Mouse (Mus musculus) limb, embryonic 13.5 days (tissue): Measurements from ENCODE around the gene Klhl26. TPM values are rescaled to one million over a fixed set of nuclear protein-coding genes. Genes with fewer than 3 reads are reported as not detected.

Source experiments
- ATAC-seq: fragments of 200-750 bp; cut with Nextera tagmentation; 2 replicates; pipeline ENCODE4 v1.8.0; 2017; ENCODE audit warnings: low read depth, moderate number of reproducible peaks, moderate TSS enrichment; ENCODE audit not compliant: low FRiP score
- H3K27ac ChIP-seq: fragments of 300-500 bp; sonication (generic); 2 replicates; pipeline ENCODE4 v1.5.1; 2015; ENCODE audit warnings: inconsistent platforms, mild to moderate bottlenecking, moderate library complexity
- H3K27me3 ChIP-seq: fragments of 300-500 bp; sonication (generic); 2 replicates; pipeline ENCODE4 v1.6.1; 2015; ENCODE audit warnings: mild to moderate bottlenecking, inconsistent platforms
- H3K36me3 ChIP-seq: fragments of 300-500 bp; sonication (generic); 2 replicates; pipeline ENCODE4 v1.6.1; 2015; ENCODE audit warnings: inconsistent platforms, mild to moderate bottlenecking, moderate library complexity
- H3K4me1 ChIP-seq: fragments of 300-500 bp; sonication (generic); 2 replicates; pipeline ENCODE4 v1.6.1; 2015; ENCODE audit warnings: inconsistent platforms
- H3K4me2 ChIP-seq: fragments of 300-500 bp; sonication (generic); replicated peaks from 2 replicates; pipeline ENCODE4 v1.6.1; 2015; ENCODE audit warnings: inconsistent platforms, mild to moderate bottlenecking, moderate library complexity
- H3K4me3 ChIP-seq: fragments of 300-500 bp; sonication (generic); 2 replicates; pipeline ENCODE4 v1.5.1; 2015; ENCODE audit warnings: moderate library complexity, mild to moderate bottlenecking, inconsistent platforms
- H3K9ac ChIP-seq: fragments of 300-500 bp; sonication (generic); 2 replicates; pipeline ENCODE4 v1.6.1; 2015; ENCODE audit warnings: mild to moderate bottlenecking, inconsistent platforms
- H3K9me3 ChIP-seq: fragments of 300-500 bp; sonication (generic); 2 replicates; pipeline ENCODE4 v1.6.1; 2016; ENCODE audit warnings: inconsistent platforms
- WGBS: fragments of 180-500 bp; shearing (Covaris S2); methylation state at CpG from one replicate; pipeline ENCODE4 v1.1.7; 2015; 5-methylcytosine and 5-hydroxymethylcytosine counted together
- polyA plus RNA-seq: library from polyadenylated mRNA; unstranded; fragments of >200 nt; fragmentation: Nextera tagmentation; extraction: Ambion mirVana; gene quantifications from 2 replicates; pipeline ENCODE4 v1.2.1, GENCODE M21; 2015

Klhl26 gene
- polyA plus RNA-seq, 1 experiment from 2014 or later = 29.0 TPM

DNA sequence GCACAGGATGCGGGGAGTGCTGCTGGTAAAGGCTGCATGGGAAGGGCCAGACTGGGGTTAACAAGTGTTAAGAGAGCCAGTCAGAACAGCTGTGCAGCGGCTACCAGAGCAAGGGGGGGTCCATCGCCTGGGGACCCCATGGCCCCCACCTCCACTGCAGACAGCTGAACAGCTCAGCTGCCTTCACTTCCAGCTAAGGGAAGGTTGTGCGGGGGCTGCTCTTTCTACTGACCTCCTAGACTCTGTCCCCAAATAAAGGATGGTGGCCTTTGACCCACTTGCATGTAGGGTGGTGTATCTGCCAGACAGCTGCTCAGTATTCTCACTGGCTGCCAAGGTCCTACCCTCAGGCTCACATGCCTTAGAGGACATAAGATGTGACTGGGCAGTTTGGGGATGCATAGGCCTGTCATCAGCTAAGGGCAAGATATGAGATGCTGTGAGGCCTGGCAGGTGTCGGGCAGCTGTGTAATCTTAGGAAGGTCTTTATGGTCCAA, 9.5 kb downstream of the Klhl26 start:
- Histone ChIP-seq H3K27ac (no peak overlapping the region; the same call in 1 of the 2 replicates), H3K36me3 (peaks cover 20% of the 10 kb centered on the region), H3K4me1 (peaks cover 44% of the 10 kb centered on the region), H3K27me3 (no peaks in the 10 kb centered on the region), H3K4me3 (no peak overlapping the region), H3K9ac (no peak overlapping the region), H3K4me2 (no peak overlapping the region), H3K9me3 (no peaks in the 10 kb centered on the region)
- ATAC-seq = no peak
- 64% methylated on average over 5 of the region's 5 CpGs for WGBS

DNA sequence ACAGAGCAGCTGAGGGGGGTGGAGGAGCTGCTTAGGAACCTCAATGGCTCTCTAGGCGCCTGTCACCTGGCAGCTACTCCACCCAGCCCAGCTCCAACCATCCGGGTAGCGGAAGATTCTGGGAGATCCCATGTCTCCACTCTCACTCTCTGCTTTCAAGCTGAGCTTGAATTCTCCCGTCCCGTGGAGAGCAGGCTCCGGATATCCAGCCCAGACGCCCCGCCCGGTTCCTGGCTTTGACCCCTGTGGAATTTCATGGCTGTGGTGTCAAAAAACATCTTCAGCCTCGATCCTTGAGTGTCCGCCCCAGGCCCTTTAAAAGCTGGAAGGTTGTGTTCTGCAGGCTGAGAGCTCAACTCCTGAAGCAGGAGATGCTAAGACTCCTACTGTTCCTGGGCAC, 10.0 kb downstream of the Klhl26 start:
- H3K9ac ChIP-seq = no peak overlapping the region
- no peaks in the 10 kb centered on the region for H3K9me3 ChIP-seq
- H3K27ac ChIP-seq = no peak overlapping the region; the same call in 1 of the 2 replicates
- ATAC-seq = no peak
- H3K27me3 ChIP-seq = no peaks in the 10 kb centered on the region
- H3K36me3 ChIP-seq = peaks cover 20% of the 10 kb centered on the region
- WGBS = 63% methylated on average over 11 of the region's 11 CpGs
- H3K4me1 ChIP-seq = peaks cover 49% of the 10 kb centered on the region
- no peak overlapping the region for H3K4me3 ChIP-seq
- no peak overlapping the region for H3K4me2 ChIP-seq

DNA sequence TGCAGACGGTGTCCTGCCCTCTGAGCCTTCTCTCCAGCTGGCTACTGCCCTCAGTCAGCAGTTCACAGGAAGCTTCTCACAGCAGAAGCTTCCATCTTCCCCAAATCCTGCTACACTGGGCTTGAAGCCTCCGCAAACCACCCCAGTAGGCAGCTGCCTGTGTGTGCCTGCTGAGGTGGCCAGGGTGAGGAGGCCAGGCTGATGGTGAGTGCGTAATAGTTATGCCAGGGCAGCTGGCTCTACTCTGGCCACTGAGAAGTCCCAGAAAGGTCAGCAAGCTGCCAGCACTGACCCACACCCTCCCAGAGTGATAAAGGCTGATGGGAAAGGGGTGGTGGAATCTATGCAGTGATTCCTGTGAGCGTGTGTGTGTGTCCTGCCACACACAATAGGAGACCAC, 10.5 kb downstream of the Klhl26 start:
- Histone ChIP-seq H3K4me2 (no peak overlapping the region), H3K9ac (no peak overlapping the region), H3K9me3 (no peaks in the 10 kb centered on the region), H3K4me3 (no peak overlapping the region), H3K27me3 (no peaks in the 10 kb centered on the region), H3K27ac (no peak overlapping the region; the same call in 1 of the 2 replicates), H3K36me3 (peaks cover 20% of the 10 kb centered on the region), H3K4me1 (peaks cover 54% of the 10 kb centered on the region)
- WGBS = 88% methylated on average over 4 of the region's 4 CpGs
- no peak for ATAC-seq

DNA sequence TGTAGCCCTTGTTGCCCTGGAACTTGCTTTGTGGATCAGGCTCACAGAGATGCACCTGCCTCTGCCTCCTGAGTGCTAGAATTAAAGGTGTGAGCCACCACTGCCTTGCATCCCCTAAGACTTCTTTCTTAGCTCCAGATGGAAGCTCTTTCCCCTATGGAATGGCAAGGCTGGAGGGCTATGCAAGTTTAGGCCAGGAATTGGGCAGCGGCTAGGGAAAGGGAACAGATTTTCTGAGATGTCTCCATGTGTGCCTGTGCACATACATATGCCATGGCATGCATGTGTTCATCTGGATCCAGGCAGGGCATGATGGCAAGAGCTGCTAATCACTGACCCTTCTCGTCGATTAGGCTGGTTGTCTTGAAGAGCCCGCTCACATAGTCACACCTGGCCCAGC, 11.1 kb downstream of the Klhl26 start:
- 96% methylated on average over 4 of the region's 4 CpGs for whole genome bisulfite sequencing
- H3K4me2 ChIP-seq = no peak overlapping the region
- no peaks in the 10 kb centered on the region for H3K9me3 ChIP-seq
- ATAC-seq = no peak
- H3K27ac ChIP-seq = no peak overlapping the region
- H3K27me3 ChIP-seq = no peaks in the 10 kb centered on the region
- H3K4me3 ChIP-seq = no peak overlapping the region
- peaks cover 20% of the 10 kb centered on the region for H3K36me3 ChIP-seq
- no peak overlapping the region for H3K9ac ChIP-seq
- H3K4me1 ChIP-seq = peaks cover 57% of the 10 kb centered on the region

DNA sequence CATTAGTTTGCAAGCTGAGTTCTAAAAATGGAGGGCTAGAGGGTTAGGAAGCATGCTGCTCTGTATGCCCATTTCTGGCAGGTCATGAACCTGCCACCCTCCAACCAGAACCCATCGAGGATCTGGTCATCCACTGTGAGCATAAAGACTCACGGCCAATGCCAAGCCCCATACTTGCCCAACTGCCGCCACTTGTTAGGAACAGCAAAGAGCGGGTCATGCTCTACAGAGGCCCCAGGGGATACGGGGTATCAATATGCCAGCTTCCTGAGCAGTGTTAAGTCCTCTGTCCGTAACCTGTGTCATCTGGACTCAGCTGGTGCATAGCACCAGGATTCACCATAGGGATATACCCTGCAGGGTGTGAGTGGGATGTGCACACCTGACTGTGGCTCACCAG, 12.6 kb downstream of the Klhl26 start:
- H3K36me3 ChIP-seq = peaks cover 21% of the 10 kb centered on the region
- 88% methylated on average over 6 of the region's 6 CpGs for WGBS
- H3K4me2 ChIP-seq = no peak overlapping the region
- no peak for ATAC-seq
- H3K27me3 ChIP-seq = no peaks in the 10 kb centered on the region
- H3K9ac ChIP-seq = no peak overlapping the region
- no peak overlapping the region for H3K4me3 ChIP-seq
- H3K27ac ChIP-seq = no peak overlapping the region
- 0 out of 2 replicates have a peak, but pooled peaks cover 3% of the 10 kb centered on the region for H3K9me3 ChIP-seq
- H3K4me1 ChIP-seq = peaks cover 47% of the 10 kb centered on the region

DNA sequence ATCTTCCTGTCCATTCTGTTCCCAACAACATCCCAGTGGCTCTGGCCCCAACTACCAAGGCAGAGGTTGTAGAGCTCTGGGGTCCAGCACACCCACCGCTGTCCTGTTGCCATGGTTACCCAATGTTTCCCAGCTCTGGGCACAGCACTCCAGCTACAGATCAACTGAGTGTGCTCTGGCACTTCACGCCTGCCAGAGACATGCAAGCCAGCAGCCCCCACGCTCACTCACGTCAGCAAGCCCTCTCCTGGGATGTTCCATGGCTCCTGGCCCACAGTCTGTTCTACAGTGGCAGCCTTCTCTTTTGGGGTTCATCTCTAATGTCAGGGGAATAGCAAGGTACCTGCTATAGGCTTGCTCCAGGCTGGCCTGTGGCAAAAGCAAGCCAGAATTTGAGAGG, 13.5 kb downstream of the Klhl26 start:
- 69% methylated on average over 4 of the region's 4 CpGs for WGBS
- no peak overlapping the region; the same call in 1 of the 2 replicates for H3K27ac ChIP-seq
- H3K27me3 ChIP-seq = no peaks in the 10 kb centered on the region
- H3K9me3 ChIP-seq = 0 out of 2 replicates have a peak, but pooled peaks cover 3% of the 10 kb centered on the region
- ATAC-seq = no peak
- H3K9ac ChIP-seq = no peak overlapping the region
- H3K4me3 ChIP-seq = no peak overlapping the region
- peaks cover 44% of the 10 kb centered on the region for H3K4me1 ChIP-seq
- H3K36me3 ChIP-seq = peaks cover 22% of the 10 kb centered on the region
- H3K4me2 ChIP-seq = no peak overlapping the region

DNA sequence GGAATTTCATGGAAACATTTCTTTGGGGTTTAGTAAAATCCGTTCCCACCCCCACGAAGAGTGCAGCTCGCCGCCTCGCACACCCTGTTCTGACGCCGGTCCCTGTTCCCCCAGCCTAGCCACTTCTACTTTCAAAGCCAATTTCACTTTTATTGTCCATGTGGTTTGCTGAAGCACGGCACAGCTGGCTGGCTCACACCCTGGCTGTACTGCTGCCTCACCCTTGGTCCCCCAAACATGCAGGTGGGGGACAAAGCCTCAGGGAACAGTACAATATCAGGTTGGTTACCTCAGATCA, 14.3 kb downstream of the Klhl26 start:
- H3K27me3 ChIP-seq = no peaks in the 10 kb centered on the region
- H3K36me3 ChIP-seq = peaks cover 22% of the 10 kb centered on the region
- WGBS = 56% methylated on average over 8 of the region's 8 CpGs
- peak overlapping the region; percentile 8; the same call in 1 of the 2 replicates for H3K9ac ChIP-seq
- H3K4me3 ChIP-seq = no peak overlapping the region
- ATAC-seq = no peak
- peak overlapping the region; percentile 27 for H3K4me2 ChIP-seq
- H3K4me1 ChIP-seq = peaks cover 35% of the 10 kb centered on the region
- peak overlapping the region; percentile 73 for H3K27ac ChIP-seq
- 0 out of 2 replicates have a peak, but pooled peaks cover 3% of the 10 kb centered on the region for H3K9me3 ChIP-seq

DNA sequence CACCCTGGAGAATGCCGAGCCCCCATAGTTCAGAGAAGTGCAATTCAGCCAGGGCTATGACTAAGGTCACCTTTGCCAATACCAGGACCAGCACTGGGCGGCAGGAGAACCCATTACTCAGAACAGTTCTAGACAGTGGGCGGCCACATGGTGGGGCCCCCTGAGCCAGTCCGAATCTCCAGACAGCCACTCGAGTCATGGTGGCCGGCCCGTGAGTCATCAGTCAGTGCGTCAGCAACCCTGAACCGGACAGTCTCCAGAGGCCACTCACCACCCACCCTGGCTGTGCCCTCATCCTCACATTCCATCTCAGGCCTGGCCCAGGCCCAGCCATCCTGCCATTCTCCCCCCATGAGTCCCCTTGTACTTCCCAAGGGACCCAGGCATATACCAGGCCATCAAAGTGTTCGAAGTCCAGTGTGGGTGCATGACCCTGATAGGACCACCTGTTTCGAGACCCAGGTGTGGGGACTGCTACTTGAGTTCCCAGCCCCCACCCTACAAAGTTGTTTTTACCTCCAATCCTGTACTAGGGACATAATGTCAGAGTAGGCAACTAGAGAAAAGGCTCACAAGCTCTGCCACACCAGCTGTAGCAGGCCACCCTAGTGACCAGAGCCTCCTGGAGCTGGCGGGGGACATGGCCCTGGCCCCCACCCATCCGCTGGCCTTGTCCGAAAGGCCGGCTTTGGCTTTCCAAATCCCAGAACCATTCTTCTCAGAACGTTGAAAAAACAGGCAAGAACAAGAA, 14.8 kb downstream of the Klhl26 start:
- Histone ChIP-seq H3K9ac (peak overlapping the region; percentile 8; the same call in 1 of the 2 replicates), H3K4me3 (no peak overlapping the region), H3K27me3 (no peaks in the 10 kb centered on the region), H3K36me3 (peaks cover 22% of the 10 kb centered on the region), H3K4me1 (peaks cover 30% of the 10 kb centered on the region), H3K27ac (peak overlapping the region; percentile 73), H3K9me3 (0 out of 2 replicates have a peak, but pooled peaks cover 3% of the 10 kb centered on the region), H3K4me2 (peak overlapping the region; percentile 27)
- ATAC-seq = no peak
- WGBS = 85% methylated on average over 16 of the region's 16 CpGs

DNA sequence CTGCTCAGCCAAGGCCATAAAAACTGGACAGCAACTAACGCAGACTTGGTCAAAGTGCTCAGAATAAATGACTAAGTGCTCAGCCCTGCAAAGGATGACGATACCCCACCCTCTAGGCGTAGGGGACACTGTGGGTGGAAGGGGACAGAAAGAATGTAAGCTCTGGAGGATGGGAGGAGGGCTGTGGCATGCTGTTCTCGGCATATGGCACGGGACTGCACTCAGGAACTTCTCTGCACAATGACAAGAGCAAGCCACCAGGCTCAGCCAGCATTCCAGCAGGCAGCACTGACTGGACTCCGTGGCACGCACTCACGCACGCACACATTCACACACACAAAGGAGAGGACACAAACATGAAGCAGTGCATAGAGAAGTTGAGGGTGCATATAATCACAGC, 16.2 kb downstream of the Klhl26 start:
- Histone ChIP-seq H3K9me3 (0 out of 2 replicates have a peak, but pooled peaks cover 3% of the 10 kb centered on the region), H3K4me3 (no peak overlapping the region), H3K9ac (no peak overlapping the region), H3K4me2 (no peak overlapping the region), H3K4me1 (peaks cover 26% of the 10 kb centered on the region), H3K27ac (no peak overlapping the region), H3K36me3 (peaks cover 9% of the 10 kb centered on the region), H3K27me3 (no peaks in the 10 kb centered on the region)
- ATAC-seq = no peak
- WGBS = 77% methylated on average over 9 of the region's 9 CpGs

DNA sequence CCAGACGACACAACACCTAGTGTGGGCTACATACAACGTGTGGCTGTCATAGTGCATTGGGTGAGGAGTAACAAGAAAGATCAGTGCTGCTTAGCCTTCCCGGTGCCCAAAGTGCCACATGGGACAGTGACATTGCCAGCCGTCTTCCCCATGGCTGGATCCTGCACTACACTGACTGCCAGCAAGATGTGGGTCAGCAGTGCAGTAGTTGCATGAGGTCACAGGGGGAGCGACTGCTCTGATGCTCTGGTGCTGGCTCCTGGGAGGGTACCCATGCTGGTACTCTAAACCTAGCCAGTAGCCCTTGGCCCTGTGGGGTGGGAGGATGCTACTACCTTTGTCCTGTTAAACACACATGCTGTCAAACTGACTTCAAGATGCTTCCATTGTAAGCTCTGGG, 16.6 kb downstream of the Klhl26 start:
- 0 out of 2 replicates have a peak, but pooled peaks cover 3% of the 10 kb centered on the region for H3K9me3 ChIP-seq
- peaks cover 7% of the 10 kb centered on the region for H3K36me3 ChIP-seq
- H3K4me3 ChIP-seq = no peak overlapping the region
- H3K4me2 ChIP-seq = no peak overlapping the region
- WGBS = 90% methylated on average over 5 of the region's 5 CpGs
- no peak overlapping the region for H3K9ac ChIP-seq
- H3K27ac ChIP-seq = no peak overlapping the region
- peaks cover 26% of the 10 kb centered on the region for H3K4me1 ChIP-seq
- H3K27me3 ChIP-seq = no peaks in the 10 kb centered on the region
- no peak for ATAC-seq

DNA sequence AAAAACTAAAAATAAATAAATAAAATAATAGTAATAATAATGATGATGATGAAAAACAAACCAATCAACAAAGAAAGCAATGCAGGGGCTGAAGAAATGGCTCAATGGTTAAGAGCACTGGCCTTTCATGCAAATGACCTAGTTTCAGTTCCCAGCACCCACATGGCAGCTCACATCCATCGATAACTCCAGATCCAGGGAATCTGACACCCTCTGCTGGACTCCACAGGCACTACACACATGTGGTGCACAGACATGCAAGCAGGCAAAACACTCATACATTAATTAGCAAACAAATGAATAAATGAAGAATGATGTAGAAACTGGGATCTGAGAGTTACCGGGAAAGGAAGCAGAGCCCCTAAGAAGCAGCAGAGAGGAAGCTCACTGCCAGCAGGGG, 17.1 kb downstream of the Klhl26 start:
- WGBS = 92% methylated on average over 2 of the region's 2 CpGs
- peaks cover 26% of the 10 kb centered on the region for H3K4me1 ChIP-seq

DNA sequence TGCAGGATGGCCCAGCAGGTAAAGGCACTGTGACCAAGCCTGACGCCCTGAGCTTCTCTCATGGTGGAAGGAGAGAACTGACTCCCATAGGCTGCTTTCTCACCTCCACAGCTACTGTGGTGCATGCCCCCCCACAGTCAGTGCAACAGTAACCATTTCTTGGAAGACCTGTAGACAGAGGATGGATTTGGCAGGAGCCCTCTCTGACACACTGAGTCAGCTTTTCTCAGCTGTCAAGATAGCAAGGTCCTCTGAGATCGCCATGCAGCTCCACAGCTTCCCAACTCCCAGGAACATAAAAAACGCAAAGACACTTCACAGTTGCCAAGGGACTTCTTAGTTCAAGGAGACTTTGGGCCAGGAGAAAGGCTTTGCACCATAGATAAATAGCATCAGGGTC, 18.3 kb downstream of the Klhl26 start:
- 82% methylated on average over 3 of the region's 3 CpGs for WGBS
- ATAC-seq = no peak
- H3K36me3 ChIP-seq = peaks cover 7% of the 10 kb centered on the region
- H3K27ac ChIP-seq = no peak overlapping the region
- H3K9ac ChIP-seq = no peak overlapping the region
- H3K9me3 ChIP-seq = 0 out of 2 replicates have a peak, but pooled peaks cover 3% of the 10 kb centered on the region
- H3K4me1 ChIP-seq = peaks cover 35% of the 10 kb centered on the region
- H3K27me3 ChIP-seq = no peaks in the 10 kb centered on the region
- no peak overlapping the region for H3K4me3 ChIP-seq
- H3K4me2 ChIP-seq = no peak overlapping the region

More for the DNA sequence above, 17.1 kb downstream of the Klhl26 start:
- no peak overlapping the region for H3K9ac ChIP-seq
- no peak overlapping the region for H3K4me3 ChIP-seq
- no peak overlapping the region for H3K4me2 ChIP-seq
- no peak for ATAC-seq
- H3K27ac ChIP-seq = no peak overlapping the region
- H3K27me3 ChIP-seq = no peaks in the 10 kb centered on the region
- H3K36me3 ChIP-seq = peaks cover 7% of the 10 kb centered on the region
- 0 out of 2 replicates have a peak, but pooled peaks cover 3% of the 10 kb centered on the region for H3K9me3 ChIP-seq
